Mouse (Mus musculus): ENCODE results near the gene 0610009B22Rik. TPM values are rescaled to one million over a fixed set of nuclear protein-coding genes. Genes with fewer than 3 reads are reported as not detected.

0610009B22Rik gene
- polyA plus RNA-seq, 1 experiment: 45.7 TPM

DNA sequence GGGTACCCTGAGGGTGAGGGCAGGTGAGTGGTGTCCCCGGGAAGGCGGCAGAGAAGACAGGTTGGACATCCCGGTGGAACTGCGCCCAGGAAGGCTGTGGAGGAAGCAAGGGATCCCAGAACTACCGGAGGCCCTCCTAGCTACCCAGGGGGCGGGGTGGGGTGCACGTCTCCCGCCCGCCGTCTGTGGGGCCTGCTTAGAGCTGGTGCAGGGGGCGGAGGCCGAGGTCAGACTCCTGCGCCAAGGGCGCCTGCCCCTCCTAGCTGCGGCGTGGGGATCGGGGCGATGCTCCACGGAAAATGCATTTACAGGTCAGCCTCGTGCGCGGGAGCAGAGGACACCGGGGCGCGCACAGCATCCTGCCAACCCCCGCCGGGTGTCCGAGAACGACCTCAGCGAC is 38.4 kb downstream of the 0610009B22Rik start:
- TF ChIP-seq POLR2A (IDR thresholded peaks at IDR 0.05; ENCODE audit: insufficient read depth, low read length) (no peak), CTCF (IDR thresholded peaks at IDR 0.05; ENCODE audit: low read depth, low read length) (no peak), EP300 (IDR thresholded peaks at IDR 0.05; ENCODE audit: insufficient read depth, low read depth, low read length) (no peak)
- Histone ChIP-seq H3K4me1 (ENCODE audit: control insufficient read depth, insufficient read depth, low read length) (peaks cover 3% of the 10 kb centered on the region), H3K36me3 (ENCODE audit: control insufficient read depth, insufficient read depth, low read length, poor library complexity, severe bottlenecking) (peaks cover 21% of the 10 kb centered on the region), H3K9ac (ENCODE audit: low read depth, poor library complexity, severe bottlenecking) (peak overlapping the region; percentile 67), H3K9me3 (replicated peaks; ENCODE audit: control insufficient read depth, insufficient read depth, low read length, poor library complexity, severe bottlenecking) (no peaks in the 10 kb centered on the region), H3K4me3 (ENCODE audit: low read depth, low read length) (peak overlapping the region; percentile 84), H3K27me3 (ENCODE audit: control insufficient read depth, insufficient read depth, low read length, poor library complexity, severe bottlenecking) (no peaks in the 10 kb centered on the region), H3K27ac (ENCODE audit: insufficient read depth, low read length) (peak overlapping the region; percentile 77)

DNA sequence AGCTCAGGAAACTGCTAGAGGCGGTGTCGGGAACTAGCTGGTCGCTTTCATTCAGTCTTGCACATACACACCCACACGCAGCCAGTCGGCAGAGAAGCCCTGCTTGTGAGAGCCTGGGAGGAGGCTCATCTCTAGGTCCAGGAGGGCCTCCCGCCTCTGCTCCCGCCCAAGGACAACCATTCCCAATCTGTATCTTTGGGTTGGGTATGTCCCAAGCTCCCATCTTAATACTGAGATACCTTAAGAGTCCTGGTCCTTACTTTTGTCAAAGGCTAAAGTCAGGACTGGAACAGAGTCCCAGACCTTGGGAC is 38.8 kb downstream of the 0610009B22Rik start:
- Histone ChIP-seq H3K4me3 (ENCODE audit: low read depth, low read length) (peak overlapping the region; percentile 84), H3K4me1 (ENCODE audit: control insufficient read depth, insufficient read depth, low read length) (peaks cover 3% of the 10 kb centered on the region), H3K9ac (ENCODE audit: low read depth, poor library complexity, severe bottlenecking) (peak overlapping the region; percentile 67), H3K27ac (ENCODE audit: insufficient read depth, low read length) (peak overlapping the region; percentile 77), H3K27me3 (ENCODE audit: control insufficient read depth, insufficient read depth, low read length, poor library complexity, severe bottlenecking) (no peaks in the 10 kb centered on the region), H3K36me3 (ENCODE audit: control insufficient read depth, insufficient read depth, low read length, poor library complexity, severe bottlenecking) (peaks cover 21% of the 10 kb centered on the region), H3K9me3 (replicated peaks; ENCODE audit: control insufficient read depth, insufficient read depth, low read length, poor library complexity, severe bottlenecking) (no peaks in the 10 kb centered on the region)
- TF ChIP-seq EP300 (IDR thresholded peaks at IDR 0.05; ENCODE audit: insufficient read depth, low read depth, low read length) (no peak), CTCF (IDR thresholded peaks at IDR 0.05; ENCODE audit: low read depth, low read length) (no peak), POLR2A (IDR thresholded peaks at IDR 0.05; ENCODE audit: insufficient read depth, low read length) (no peak)

DNA sequence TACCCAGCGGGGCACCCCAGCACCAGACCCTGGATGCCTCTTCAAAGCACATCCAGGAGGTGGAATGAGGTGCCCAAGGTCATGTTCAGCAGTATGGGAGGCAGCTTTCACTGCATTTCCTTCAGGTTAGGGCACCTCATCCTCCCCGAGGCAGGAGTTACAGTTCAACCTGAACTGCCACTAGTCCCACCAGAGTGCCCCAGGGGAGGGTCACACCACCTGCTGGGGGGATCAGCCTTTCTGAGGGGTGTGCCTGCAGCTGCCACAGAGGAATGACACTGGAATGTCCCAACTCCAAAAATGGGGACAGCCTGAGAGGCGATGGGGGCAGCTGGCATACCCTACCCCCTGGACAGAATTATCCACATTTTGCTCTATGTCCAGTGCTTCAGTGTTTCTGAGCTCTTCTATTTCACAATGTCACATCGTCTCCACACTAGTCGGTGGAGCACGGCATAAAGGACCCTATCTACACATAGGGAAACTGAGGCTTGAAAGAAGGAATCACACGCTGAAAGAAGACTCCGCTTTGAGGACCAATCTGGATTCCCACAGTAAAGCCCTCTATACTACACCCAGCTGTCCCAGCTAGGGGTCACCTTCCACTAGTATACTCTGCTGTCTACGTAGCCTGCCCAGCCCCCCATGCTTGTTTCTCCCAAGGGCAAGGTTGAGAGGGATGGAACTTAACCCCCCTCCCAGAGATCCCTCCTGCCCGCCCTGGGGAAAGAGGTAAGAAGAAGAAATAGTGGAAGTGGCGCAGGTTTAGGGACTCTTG is 39.4 kb downstream of the 0610009B22Rik start:
- peaks cover 3% of the 10 kb centered on the region for H3K4me1 ChIP-seq (ENCODE audit: control insufficient read depth, insufficient read depth, low read length)
- TF ChIP-seq EP300 (IDR thresholded peaks at IDR 0.05; ENCODE audit: insufficient read depth, low read depth, low read length): peak; percentile 94
- TF ChIP-seq POLR2A (IDR thresholded peaks at IDR 0.05; ENCODE audit: insufficient read depth, low read length): no peak
- peak overlapping the region; percentile 77 for H3K27ac ChIP-seq (ENCODE audit: insufficient read depth, low read length)

DNA sequence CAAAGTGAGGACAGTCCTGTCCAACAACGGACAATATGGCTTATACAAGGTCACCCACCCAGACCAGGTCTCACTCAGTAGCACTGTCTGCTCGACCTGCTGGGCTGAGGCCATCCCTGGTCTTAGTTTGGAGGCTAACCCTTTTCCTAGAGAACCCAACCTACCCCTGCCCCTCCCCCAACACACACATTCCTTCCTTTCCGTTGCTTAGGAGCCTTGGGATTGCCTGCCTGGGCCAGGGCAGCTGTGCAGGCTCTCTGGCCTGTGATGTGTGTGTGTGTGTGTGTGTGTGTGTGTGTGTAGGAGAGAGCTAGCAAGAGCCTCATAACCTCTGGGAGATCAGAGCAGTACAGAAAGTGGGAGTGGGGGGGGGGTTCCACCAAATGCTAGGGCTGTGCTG is 40.1 kb downstream of the 0610009B22Rik start:
- Histone ChIP-seq H3K9ac (ENCODE audit: low read depth, poor library complexity, severe bottlenecking) (peak overlapping the region; percentile 29), H3K4me3 (ENCODE audit: low read depth, low read length) (peak overlapping the region; percentile 84), H3K4me1 (ENCODE audit: control insufficient read depth, insufficient read depth, low read length) (peaks cover 3% of the 10 kb centered on the region), H3K27ac (ENCODE audit: insufficient read depth, low read length) (peak overlapping the region; percentile 77), H3K9me3 (replicated peaks; ENCODE audit: control insufficient read depth, insufficient read depth, low read length, poor library complexity, severe bottlenecking) (no peaks in the 10 kb centered on the region), H3K27me3 (ENCODE audit: control insufficient read depth, insufficient read depth, low read length, poor library complexity, severe bottlenecking) (no peaks in the 10 kb centered on the region), H3K36me3 (ENCODE audit: control insufficient read depth, insufficient read depth, low read length, poor library complexity, severe bottlenecking) (peaks cover 18% of the 10 kb centered on the region)
- TF ChIP-seq EP300 (IDR thresholded peaks at IDR 0.05; ENCODE audit: insufficient read depth, low read depth, low read length): 0 out of 2 replicates have a peak, but pooled peaks have one; percentile 12
- TF ChIP-seq POLR2A (IDR thresholded peaks at IDR 0.05; ENCODE audit: insufficient read depth, low read length): no peak

More for the DNA sequence above, 39.4 kb downstream of the 0610009B22Rik start:
- peaks cover 21% of the 10 kb centered on the region for H3K36me3 ChIP-seq (ENCODE audit: control insufficient read depth, insufficient read depth, low read length, poor library complexity, severe bottlenecking)
- H3K9ac ChIP-seq (ENCODE audit: low read depth, poor library complexity, severe bottlenecking): peak overlapping the region; percentile 67
- H3K9me3 ChIP-seq (replicated peaks; ENCODE audit: control insufficient read depth, insufficient read depth, low read length, poor library complexity, severe bottlenecking): no peaks in the 10 kb centered on the region
- H3K27me3 ChIP-seq (ENCODE audit: control insufficient read depth, insufficient read depth, low read length, poor library complexity, severe bottlenecking): no peaks in the 10 kb centered on the region
- H3K4me3 ChIP-seq (ENCODE audit: low read depth, low read length): peak overlapping the region; percentile 84

DNA sequence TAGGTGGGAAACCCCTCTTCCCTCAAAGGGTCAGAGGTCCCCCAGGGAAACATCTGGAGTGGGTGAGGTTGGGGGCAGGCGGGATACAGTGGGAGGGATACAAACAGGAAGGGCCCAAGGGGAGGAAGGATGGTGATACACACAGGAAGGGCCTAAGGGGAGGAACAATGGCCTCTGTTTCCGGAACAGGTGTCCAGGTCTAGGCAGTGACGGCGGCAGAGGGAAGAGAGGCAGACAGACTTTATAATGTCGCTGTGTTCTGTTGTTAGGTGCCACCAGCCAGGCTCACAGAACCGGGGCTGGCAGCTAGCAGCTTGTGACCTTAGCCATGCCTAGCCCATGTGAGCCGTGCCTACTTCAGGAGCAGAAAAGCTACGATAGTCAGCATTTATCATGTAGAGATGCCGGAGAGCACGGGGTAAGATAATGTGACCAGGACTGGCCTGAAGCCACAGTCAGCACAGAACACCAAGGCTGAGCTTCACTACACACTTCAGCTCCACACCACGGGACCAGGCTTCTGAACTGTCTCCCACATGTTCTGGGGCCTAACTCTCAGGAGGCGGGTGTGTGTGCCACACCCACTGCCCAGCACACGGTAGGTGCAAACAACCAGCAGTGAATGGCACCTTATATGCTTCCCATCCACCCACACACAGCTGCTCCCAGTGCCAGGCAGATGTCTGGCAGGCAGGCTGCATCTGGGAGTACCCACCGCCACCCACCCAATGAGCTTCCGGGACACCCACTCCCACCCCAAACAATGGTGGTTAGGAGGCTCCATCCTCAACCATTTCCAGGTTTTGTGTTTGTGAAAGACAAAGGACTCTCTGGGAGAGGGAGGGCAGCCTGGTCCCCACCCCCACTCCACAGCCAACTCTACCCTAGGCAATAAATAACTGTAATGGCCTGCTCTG is 41.7 kb downstream of the 0610009B22Rik start:
- peak overlapping the region; percentile 58 for H3K27ac ChIP-seq (ENCODE audit: insufficient read depth, low read length)
- H3K4me3 ChIP-seq (ENCODE audit: low read depth, low read length): peak overlapping the region; percentile 55
- no peaks in the 10 kb centered on the region for H3K27me3 ChIP-seq (ENCODE audit: control insufficient read depth, insufficient read depth, low read length, poor library complexity, severe bottlenecking)
- H3K9me3 ChIP-seq (replicated peaks; ENCODE audit: control insufficient read depth, insufficient read depth, low read length, poor library complexity, severe bottlenecking): no peaks in the 10 kb centered on the region
- peak overlapping the region; percentile 4 for H3K9ac ChIP-seq (ENCODE audit: low read depth, poor library complexity, severe bottlenecking)
- peaks cover 25% of the 10 kb centered on the region for H3K36me3 ChIP-seq (ENCODE audit: control insufficient read depth, insufficient read depth, low read length, poor library complexity, severe bottlenecking)
- peaks cover 6% of the 10 kb centered on the region for H3K4me1 ChIP-seq (ENCODE audit: control insufficient read depth, insufficient read depth, low read length)
- TF ChIP-seq CTCF (IDR thresholded peaks at IDR 0.05; ENCODE audit: low read depth, low read length) (no peak), EP300 (IDR thresholded peaks at IDR 0.05; ENCODE audit: insufficient read depth, low read depth, low read length) (peak; percentile 97)

Data from ES-Bruce4 (cell line).